Comparison of ENCODE assay signal across 10 mouse cellular contexts in the genomic region with DNA sequence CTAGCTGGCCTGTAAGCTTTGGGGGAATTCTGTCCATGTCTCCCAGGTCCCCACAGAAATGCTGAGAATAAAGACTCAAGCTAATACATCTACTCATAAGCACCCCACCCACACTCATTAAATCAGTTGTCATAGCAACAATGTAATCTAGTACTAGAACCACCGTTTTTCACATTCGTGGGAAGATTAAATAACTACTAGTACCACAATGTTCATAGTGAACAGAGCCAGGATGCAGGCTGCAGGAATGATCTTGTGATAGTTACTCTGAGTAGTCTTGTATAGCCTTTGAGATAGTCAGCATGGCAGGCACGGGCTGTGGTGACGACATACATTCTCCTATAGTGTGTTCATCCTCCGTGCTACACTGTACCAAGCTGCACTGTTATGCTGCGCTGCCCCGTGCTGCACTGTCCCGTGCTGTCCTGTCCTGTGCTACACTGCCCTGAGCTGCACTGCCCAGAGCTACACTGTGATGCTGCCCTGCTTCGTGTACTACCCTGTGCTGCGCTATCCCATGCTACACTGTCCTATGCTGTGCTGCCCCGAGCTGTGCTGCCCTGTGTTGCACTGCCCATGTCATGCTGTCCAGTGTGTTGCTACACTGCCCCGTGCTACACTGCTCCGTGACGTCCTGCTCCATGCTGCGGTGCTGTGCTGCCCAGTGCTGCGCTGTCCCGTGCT.
A peak's percentile ranks its signal among the peaks of the same experiment; 100 is the strongest.
DNase-seq lines count a peak whose midpoint lies in the region; ATAC-seq and TF ChIP-seq lines count a peak whose summit lies in the region.
"Had no signal": no experiment of that assay in that cellular context is flagged by ENCODE, and none has a peak within 500 bp of the region (broad histone marks: within the 10 kb centered on the region; RNA-seq: fewer than 3 reads in every experiment).

No protein-coding gene starts in this region.

- 0 out of 2 replicates have a peak, but pooled peaks have one; percentile 36 for ATAC-seq in heart, embryonic 12.5 days (ENCODE audit: insufficient number of reproducible peaks, low FRiP score)
- peak; percentile 34; the same call in 1 of the 2 replicates for ATAC-seq in lung, embryonic 16.5 days (ENCODE audit: low read depth)
- no peak for ATAC-seq in lung, postnatal 0 days
- ATAC-seq in hindbrain, embryonic 15.5 days (ENCODE audit: low FRiP score, low read depth), result peak; percentile 73; the same call in 1 of the 2 replicates
- ATAC-seq in monocyte, adult 5-6 weeks (replicated peaks; ENCODE audit: insufficient number of reproducible peaks, low FRiP score, low TSS enrichment, poor library complexity, severe bottlenecking), result peak; percentile 31; the same call in 1 of the 2 replicates

- H3K9me3 ChIP-seq in heart, embryonic 12.5 days (replicated peaks), result no peaks in the 10 kb centered on the region
- H3K9me3 ChIP-seq in lung, embryonic 16.5 days (ENCODE audit: control insufficient read depth, low read length), result no peaks in the 10 kb centered on the region
- H3K9me3 ChIP-seq in lung, postnatal 0 days (ENCODE audit: low read length), result no peaks in the 10 kb centered on the region
- H3K9me3 ChIP-seq in hindbrain, embryonic 15.5 days, result no peaks in the 10 kb centered on the region
- H3K9me3 ChIP-seq: liver, embryonic 15.5 days had no signal

- H3K4me1 ChIP-seq in heart, embryonic 12.5 days (replicated peaks), result no peaks in the 10 kb centered on the region
- H3K4me1 ChIP-seq in lung, embryonic 16.5 days (replicated peaks; ENCODE audit: control insufficient read depth, insufficient read depth, low read length), result 0 out of 2 replicates have a peak, but pooled peaks cover 2% of the 10 kb centered on the region
- no peaks in the 10 kb centered on the region for H3K4me1 ChIP-seq in lung, postnatal 0 days (ENCODE audit: insufficient read depth, low read depth, low read length)
- peaks cover 15% of the 10 kb centered on the region for H3K4me1 ChIP-seq in hindbrain, embryonic 15.5 days (replicated peaks)
- H3K4me1 ChIP-seq: liver, embryonic 15.5 days had no signal

- H3K36me3 ChIP-seq in heart, embryonic 12.5 days, result no peaks in the 10 kb centered on the region
- no peaks in the 10 kb centered on the region for H3K36me3 ChIP-seq in lung, embryonic 16.5 days (ENCODE audit: control insufficient read depth, insufficient read depth, low read length)
- no peaks in the 10 kb centered on the region for H3K36me3 ChIP-seq in lung, postnatal 0 days (ENCODE audit: insufficient read depth, low read length)
- H3K36me3 ChIP-seq in hindbrain, embryonic 15.5 days, result no peaks in the 10 kb centered on the region
- H3K36me3 ChIP-seq: liver, embryonic 15.5 days had no signal

- H3K9ac ChIP-seq in heart, embryonic 12.5 days, result no peak overlapping the region
- H3K9ac ChIP-seq in lung, embryonic 16.5 days (ENCODE audit: low read length), result no peak overlapping the region
- H3K9ac ChIP-seq in lung, postnatal 0 days (replicated peaks; ENCODE audit: low read depth), result no peak overlapping the region
- H3K9ac ChIP-seq in hindbrain, embryonic 15.5 days, result no peak overlapping the region
- H3K9ac ChIP-seq: liver, embryonic 15.5 days had no signal

- no peak for TF ChIP-seq EP300 in lung, postnatal 0 days (IDR thresholded peaks at IDR 0.05)

- H3K4me3 ChIP-seq in heart, embryonic 12.5 days, result no peak overlapping the region
- no peak overlapping the region for H3K4me3 ChIP-seq in lung, embryonic 16.5 days (ENCODE audit: low read length)
- H3K4me3 ChIP-seq in lung, postnatal 0 days (ENCODE audit: low read depth, low read length), result no peak overlapping the region
- no peak overlapping the region for H3K4me3 ChIP-seq in hindbrain, embryonic 15.5 days
- H3K4me3 ChIP-seq: liver, embryonic 15.5 days had no signal

- H3K27me3 ChIP-seq in heart, embryonic 12.5 days (replicated peaks), result no peaks in the 10 kb centered on the region
- H3K27me3 ChIP-seq in lung, embryonic 16.5 days (ENCODE audit: control insufficient read depth, insufficient read depth, low read depth, low read length), result no peaks in the 10 kb centered on the region
- no peaks in the 10 kb centered on the region for H3K27me3 ChIP-seq in lung, postnatal 0 days (replicated peaks; ENCODE audit: insufficient read depth, low read length)
- no peaks in the 10 kb centered on the region for H3K27me3 ChIP-seq in hindbrain, embryonic 15.5 days
- H3K27me3 ChIP-seq: liver, embryonic 15.5 days had no signal

- H3K4me2 ChIP-seq in heart, embryonic 12.5 days, result no peak overlapping the region
- H3K4me2 ChIP-seq in lung, embryonic 16.5 days (ENCODE audit: low read depth, low read length), result no peak overlapping the region
- H3K4me2 ChIP-seq in lung, postnatal 0 days (replicated peaks; ENCODE audit: low read depth, low read length), result no peak overlapping the region
- no peak overlapping the region for H3K4me2 ChIP-seq in hindbrain, embryonic 15.5 days
- H3K4me2 ChIP-seq: liver, embryonic 15.5 days had no signal

- 85% methylated on average over 17 of the region's 17 CpGs for WGBS in heart, embryonic 12.5 days
- WGBS in lung, embryonic 16.5 days, result 87% methylated on average over 17 of the region's 17 CpGs
- 87% methylated on average over 17 of the region's 17 CpGs for WGBS in lung, postnatal 0 days
- WGBS in hindbrain, embryonic 15.5 days, result 87% methylated on average over 17 of the region's 17 CpGs

- no peak for TF ChIP-seq CTCF in lung, postnatal 0 days (IDR thresholded peaks at IDR 0.05)

- no peak for DNase-seq in heart, adult 18-20 months
- DNase-seq in lung, postnatal 0 days (ENCODE audit: low spot score), result no peak
- DNase-seq in thymus, postnatal 4 days, result no peak
- no peak for DNase-seq in adrenal gland, adult (ENCODE audit: inconsistent age in 2 of 2, low spot score in 1 of 2)
- DNase-seq: kidney, postnatal 25 days had no signal

- H3K27ac ChIP-seq in heart, embryonic 12.5 days (ENCODE audit: poor library complexity, severe bottlenecking), result no peak overlapping the region
- H3K27ac ChIP-seq in lung, embryonic 16.5 days (ENCODE audit: low read length), result no peak overlapping the region
- no peak overlapping the region for H3K27ac ChIP-seq in lung, postnatal 0 days (ENCODE audit: low read length)
- no peak overlapping the region for H3K27ac ChIP-seq in hindbrain, embryonic 15.5 days (replicated peaks)
- H3K27ac ChIP-seq: liver, embryonic 15.5 days had no signal
